Mouse (Mus musculus): ENCODE measurements at regions not wholly inside any gene's neighbourhood (a gene's known extent, or its start where the extent isn't known, plus 50 kb on each side); places are given as distances from the start of the nearest gene placed in this dataset.

DNA sequence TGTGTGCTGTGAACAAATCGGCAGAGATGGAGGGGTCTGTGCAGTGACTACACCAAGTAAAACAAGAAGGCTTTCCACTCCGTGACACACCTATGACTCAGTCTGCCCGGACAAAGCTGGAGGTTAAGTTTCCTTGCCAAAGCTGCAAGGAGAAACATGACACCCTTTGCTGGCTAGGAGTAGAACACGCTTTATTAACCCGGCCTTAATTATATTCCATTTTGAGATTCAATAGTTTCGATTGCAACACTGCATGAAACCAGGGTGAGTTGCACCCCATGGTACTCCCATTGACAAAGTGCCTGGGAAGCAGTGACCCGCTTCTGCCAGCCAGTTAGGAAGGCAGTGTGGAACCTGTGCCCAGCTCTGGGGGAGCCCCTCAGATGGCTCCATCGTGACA lies 256.2 kb upstream of the Gm26657 start:
- in situ Hi-C loops (cut with MboI, MseI), result no loop called here

GRCm38 (mm10) chr4:56456788-56457187 lies 283.1 kb upstream of the Gm26657 start:
- in situ Hi-C loops (cut with MboI, MseI), result no loop called here

DNA sequence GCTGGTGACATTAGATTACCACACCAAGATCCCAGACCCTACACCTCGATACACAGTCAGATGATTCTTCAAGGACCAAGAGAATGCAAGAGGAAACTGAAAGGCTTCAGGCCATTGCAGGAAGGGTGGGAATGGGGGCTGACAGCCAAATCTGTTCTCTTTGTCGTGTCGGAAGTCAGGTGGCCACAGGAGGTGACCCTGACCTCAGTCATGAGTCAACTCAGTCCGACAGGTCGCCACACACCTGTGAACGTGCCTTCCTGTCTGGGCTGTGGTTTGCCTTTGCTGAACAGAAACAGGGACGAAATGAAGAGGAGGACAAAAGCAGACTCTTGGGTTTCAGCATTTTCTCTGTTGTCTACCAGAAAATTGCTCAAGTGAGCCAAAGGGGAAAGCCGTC lies 318.3 kb upstream of the Gm26657 start:
- in situ Hi-C loops (cut with MboI, MseI), result no loop called here

GRCm38 (mm10) chr4:56419122-56419913 lies 320.6 kb upstream of the Gm26657 start:
- in situ Hi-C loops (cut with MboI, MseI), result no loop called here

DNA sequence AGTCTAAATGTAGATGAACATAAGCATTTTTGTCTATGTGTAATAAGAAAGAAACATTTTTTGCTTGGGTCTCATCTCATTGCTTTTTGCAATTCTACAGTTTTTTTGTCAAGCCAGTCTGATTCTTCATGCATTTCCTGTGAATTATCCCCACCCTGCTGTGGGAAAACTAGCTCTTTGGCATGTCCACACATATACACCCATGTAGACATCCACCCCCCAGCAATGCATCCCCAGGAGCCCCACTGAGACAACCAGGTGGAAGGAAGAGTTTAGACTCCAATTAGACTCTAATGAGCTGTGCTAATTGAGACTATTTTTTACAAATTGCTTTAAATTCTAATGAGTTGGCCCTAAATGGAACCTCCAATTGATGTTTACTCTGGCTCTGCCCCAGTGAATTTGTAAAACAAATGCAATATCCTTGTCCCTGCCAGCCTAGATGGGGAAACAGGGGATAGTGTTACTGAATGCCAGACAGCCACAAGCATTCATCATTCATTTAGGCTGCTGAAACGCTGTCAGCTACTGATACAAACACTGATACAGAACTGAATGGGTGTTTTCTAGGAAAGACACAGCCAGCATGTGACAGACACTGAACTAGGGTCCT lies 328.7 kb upstream of the Gm26657 start:
- in situ Hi-C loops (cut with MboI, MseI), result no loop called here

DNA sequence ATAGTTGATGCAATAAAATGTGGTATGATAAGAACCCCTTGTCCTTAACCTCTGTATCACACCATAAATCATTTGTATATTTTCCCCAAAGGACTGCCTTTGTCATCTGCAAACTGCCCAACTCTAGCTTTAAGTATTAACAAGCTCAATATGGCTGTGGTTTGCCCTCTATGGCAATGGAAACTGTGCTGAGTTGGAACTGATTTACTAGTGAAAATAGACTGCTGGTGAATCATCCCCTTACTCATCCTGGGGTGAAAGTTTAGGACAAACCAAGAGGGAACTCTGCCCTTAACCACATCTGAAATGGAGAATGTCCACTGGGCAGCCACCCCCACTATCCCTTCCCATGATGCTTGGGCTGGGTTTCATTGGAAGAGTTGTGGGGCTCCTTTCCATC lies 346.1 kb upstream of the Gm26657 start:
- in situ Hi-C loops (cut with MboI, MseI), result no loop called here

- in situ Hi-C loops (cut with MboI, MseI), result no loop called here
Observed at GRCm38 (mm10) chr4:56387051-56387450, 352.8 kb upstream of the Gm26657 start.

GRCm38 (mm10) chr4:56375745-56376144 lies 364.1 kb upstream of the Gm26657 start:
- in situ Hi-C loops (cut with MboI, MseI), result no loop called here

- in situ Hi-C loops (cut with MboI, MseI), result no loop called here
Observed at GRCm38 (mm10) chr4:56374466-56374865, 365.4 kb upstream of the Gm26657 start.

- in situ Hi-C loops (cut with MboI, MseI), result no loop called here
Observed at GRCm38 (mm10) chr4:56373746-56374145, 366.1 kb upstream of the Gm26657 start.

- in situ Hi-C loops (cut with MboI, MseI), result no loop called here
Observed at GRCm38 (mm10) chr4:56373167-56373566, 366.7 kb upstream of the Gm26657 start.

GRCm38 (mm10) chr4:56372711-56373110 lies 367.2 kb upstream of the Gm26657 start:
- in situ Hi-C loops (cut with MboI, MseI), result no loop called here

- in situ Hi-C loops (cut with MboI, MseI), result no loop called here
Observed at GRCm38 (mm10) chr4:56364594-56364993, 375.3 kb upstream of the Gm26657 start.

DNA sequence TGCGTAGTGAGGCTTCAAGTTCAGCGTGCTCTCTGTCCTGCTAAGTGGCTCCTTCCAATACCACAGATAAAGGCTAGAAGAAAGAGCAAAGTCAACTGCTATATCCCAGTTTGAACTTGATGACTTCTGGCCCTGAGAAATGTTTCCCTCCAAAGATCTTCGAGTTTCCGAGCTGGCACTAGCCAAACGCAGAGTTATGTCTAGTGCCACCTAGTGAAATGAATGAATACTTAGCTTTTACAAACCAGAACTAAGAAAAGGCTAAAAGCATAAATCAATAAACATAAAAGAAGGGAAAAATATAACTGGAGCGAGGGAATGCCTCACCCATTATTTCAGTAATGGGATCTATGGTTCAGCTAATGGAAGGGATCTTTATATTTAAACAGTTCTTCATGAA lies 377.7 kb upstream of the Gm26657 start:
- in situ Hi-C loops (cut with MboI, MseI), result no loop called here

DNA sequence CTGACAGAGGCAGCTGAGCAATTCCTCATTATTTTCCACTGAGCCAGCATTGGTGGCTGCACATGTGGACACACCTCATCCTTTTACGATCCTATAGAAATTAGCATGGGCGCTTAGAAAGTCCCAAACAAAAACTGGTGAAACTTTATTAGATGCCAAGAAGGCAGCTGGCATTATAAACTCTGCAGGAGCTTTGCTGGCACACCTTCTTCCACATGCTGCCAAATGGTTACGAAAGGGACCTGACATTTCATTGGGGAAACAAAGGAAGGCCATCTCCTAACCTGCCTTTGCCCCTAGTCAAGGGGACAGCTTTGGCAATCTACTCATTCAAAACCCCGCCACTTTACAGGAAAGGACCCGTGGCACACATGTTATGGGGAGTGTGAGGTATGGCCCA lies 390.7 kb upstream of the Gm26657 start:
- in situ Hi-C loops (cut with MboI, MseI), result no loop called here

DNA sequence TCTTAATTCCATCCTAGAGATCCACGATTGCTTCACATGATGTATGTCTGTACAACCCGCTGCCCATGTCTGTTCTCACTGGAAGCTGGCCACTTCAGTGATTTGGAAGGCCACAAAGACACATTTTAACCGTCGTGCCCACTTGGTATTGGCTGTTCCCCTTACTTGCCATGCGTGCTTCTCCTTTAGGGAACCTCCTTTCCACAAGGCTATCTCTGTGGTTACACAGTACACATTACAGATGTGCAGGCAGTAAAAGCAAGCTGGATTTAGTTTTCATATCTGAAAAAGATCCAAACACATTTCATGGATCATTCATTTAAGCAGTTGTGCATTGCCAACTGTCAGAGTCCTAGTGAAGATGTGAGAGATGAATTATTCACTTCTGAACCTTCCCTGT lies 414.7 kb upstream of the Gm26657 start:
- in situ Hi-C loops (cut with MboI, MseI), result no loop called here

GRCm38 (mm10) chr4:56319134-56319533 lies 420.7 kb upstream of the Gm26657 start:
- in situ Hi-C loops (cut with MboI, MseI), result no loop called here

DNA sequence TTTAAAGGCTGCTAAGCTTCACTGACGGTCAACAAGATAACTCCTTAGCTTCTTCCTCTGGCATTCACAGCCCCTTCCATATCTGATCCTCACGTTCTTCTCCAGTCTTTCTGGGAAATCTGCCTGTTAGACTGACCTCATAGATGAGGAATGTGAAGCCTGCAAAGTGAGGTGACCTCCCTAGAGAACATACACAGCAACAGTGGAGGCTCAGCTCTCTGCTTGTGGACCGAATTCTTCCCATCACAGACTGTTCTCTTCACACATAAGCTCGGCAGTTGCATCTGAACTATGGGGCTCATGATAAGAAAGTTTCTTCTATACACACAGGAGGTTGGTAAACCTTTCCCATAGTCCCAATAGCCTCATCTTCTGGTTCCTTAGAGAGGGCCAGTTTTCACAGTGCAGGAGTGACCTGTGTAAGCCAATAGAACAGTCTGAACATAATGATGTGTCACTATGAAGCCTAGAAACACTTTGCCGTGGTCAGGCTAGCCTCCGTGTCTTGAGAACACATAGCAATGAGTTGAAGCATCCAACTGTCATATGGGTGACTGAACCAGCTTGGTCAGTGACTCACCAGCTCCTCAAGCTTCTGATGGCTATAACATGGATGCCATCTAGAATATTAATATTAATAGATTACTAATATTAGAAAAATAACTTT lies 434.1 kb upstream of the Gm26657 start:
- in situ Hi-C loops (cut with MboI, MseI), result no loop called here

GRCm38 (mm10) chr4:56304275-56304674 lies 435.6 kb upstream of the Gm26657 start:
- in situ Hi-C loops (cut with MboI, MseI), result no loop called here

DNA sequence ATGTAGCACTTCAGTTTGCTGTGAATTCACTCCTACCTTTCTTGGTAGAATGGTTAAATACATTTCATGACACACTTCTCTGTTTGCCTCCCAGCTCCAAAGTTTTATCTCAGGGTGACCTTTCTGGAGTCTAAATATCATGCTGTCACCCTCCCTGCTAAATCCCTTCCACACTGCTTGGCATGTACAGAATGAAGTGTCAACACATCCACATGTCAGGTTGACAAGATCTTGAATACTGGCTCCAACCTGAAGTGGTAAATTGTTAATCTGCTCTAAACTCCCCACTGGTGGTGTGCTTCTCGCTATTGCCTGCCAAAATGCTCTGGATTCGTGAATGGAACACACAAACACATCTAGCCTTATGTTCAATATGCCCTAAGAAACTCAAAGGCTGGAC lies 451.9 kb upstream of the Gm26657 start:
- in situ Hi-C loops (cut with MboI, MseI), result no loop called here

- in situ Hi-C loops (cut with MboI, MseI), result no loop called here
Observed at GRCm38 (mm10) chr4:56284490-56284889, 455.4 kb upstream of the Gm26657 start.

GRCm38 (mm10) chr4:56275836-56276235 lies 464.0 kb upstream of the Gm26657 start:
- in situ Hi-C loops (cut with MboI, MseI), result loop anchor here (10.0 kb wide), 1 partner anchor 1241 kb away; no protein-coding TSS in a partner anchor

DNA sequence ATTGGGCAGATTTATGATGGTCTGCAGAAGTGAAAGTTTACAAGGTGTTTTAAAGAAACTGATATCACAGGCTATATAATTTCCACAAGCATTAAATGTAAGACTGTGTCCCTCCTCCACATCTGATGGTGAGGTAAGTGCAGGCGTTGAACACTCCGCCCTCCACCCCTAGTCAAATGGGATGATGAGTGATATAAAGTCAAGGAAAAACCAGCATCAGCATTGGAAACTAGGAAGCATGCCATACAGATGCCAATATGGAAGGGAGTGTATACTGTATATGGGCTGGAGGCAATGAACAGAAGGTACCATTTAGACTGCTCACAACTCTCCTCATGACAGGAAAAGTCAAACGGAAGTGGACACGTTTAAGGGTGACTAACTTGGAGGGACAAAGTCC lies 468.5 kb upstream of the Gm26657 start:
- in situ Hi-C loops (cut with MboI, MseI), result loop anchor here (10.0 kb wide), 1 partner anchor 1237 kb away; no protein-coding TSS in a partner anchor
